Comparison of ENCODE assay signal across 18 mouse cellular contexts in genomic region chr8:60611580-60612111, GRCm38 (mm10).
"Had no signal": no experiment of that assay in that cellular context is flagged by ENCODE, and none has a peak within 500 bp of the region (broad histone marks: within the 10 kb centered on the region; RNA-seq: fewer than 3 reads in every experiment).

No protein-coding gene starts in this region.

- H3K4me1 ChIP-seq: liver, embryonic 13.5 days; midbrain, embryonic 10.5 days; neural tube, embryonic 12.5 days; neural tube, embryonic 15.5 days had no signal

- H3K9me3 ChIP-seq: liver, embryonic 13.5 days; midbrain, embryonic 10.5 days; neural tube, embryonic 12.5 days; neural tube, embryonic 15.5 days had no signal

- H3K27ac ChIP-seq: left cerebral cortex, adult 2 months; liver, embryonic 13.5 days; midbrain, embryonic 10.5 days; neural tube, embryonic 12.5 days; neural tube, embryonic 15.5 days; stomach, postnatal 0 days had no signal

- H3K4me2 ChIP-seq: liver, embryonic 13.5 days; neural tube, embryonic 12.5 days; neural tube, embryonic 15.5 days had no signal

- H3K36me3 ChIP-seq: liver, embryonic 13.5 days; midbrain, embryonic 10.5 days; neural tube, embryonic 12.5 days; neural tube, embryonic 15.5 days had no signal

- H3K27me3 ChIP-seq: liver, embryonic 13.5 days; neural tube, embryonic 12.5 days; neural tube, embryonic 15.5 days had no signal

- DNase-seq: kidney, adult 18-20 months; kidney, adult 9 months; kidney, postnatal 14 days; kidney, postnatal 4 days; layer of hippocampus, adult 9-11 months; liver, embryonic 13.5 days; lung, adult 2 months; lung, postnatal 14 days; lung, postnatal 4 days; midbrain, embryonic 14.5 days; thymus, adult 2 months; thymus, postnatal 14 days; thymus, postnatal 4 days had no signal

- H3K4me3 ChIP-seq: left cerebral cortex, adult 2 months; liver, embryonic 13.5 days; midbrain, embryonic 10.5 days; neural tube, embryonic 12.5 days; neural tube, embryonic 15.5 days had no signal

- H3K9ac ChIP-seq: liver, embryonic 13.5 days; neural tube, embryonic 12.5 days; neural tube, embryonic 15.5 days had no signal
